Mouse (Mus musculus) CD4-positive naive resting alpha-beta T cell, adult 57 days (primary cell): ENCODE measurements around the gene Madd. TPM values are rescaled to one million over a fixed set of nuclear protein-coding genes. Genes with fewer than 3 reads are reported as not detected.

ENCODE experiments used
- total RNA-seq: library from RNA; stranded (reverse); gene quantifications from one replicate; pipeline ENCODE4 v1.2.4, GENCODE M21; 2023

Gene Madd
- 281 TPM for total RNA-seq

GRCm38 (mm10) chr2:91183711-91184405, at the start of gene Madd:
Madd (minus strand) TSS chr2:91183837.

GRCm38 (mm10) chr2:91202222-91202971, 18.8 kb upstream of the Madd start, which contains the start of the genes Nr1h3 and Acp2:
Nr1h3 (minus strand) TSS chr2:91202834.
Acp2 (plus strand) TSS chr2:91202885.

GRCm38 (mm10) chr2:91117585-91118275, 65.9 kb downstream of the Madd start, which contains the start of gene Mybpc3:
Mybpc3 (plus strand) TSS chr2:91118144.

Other genes starting within 250 kb of the Madd start
- gene Celf1, start 243.5 kb downstream of the Madd start, total RNA-seq: 115 TPM
- 0.41 TPM for gene Rapsn, start 148.2 kb downstream of the Madd start, total RNA-seq
- 134 TPM for gene Psmc3, start 129.8 kb downstream of the Madd start, total RNA-seq
- gene Slc39a13, start 113.4 kb downstream of the Madd start, total RNA-seq: 24.6 TPM
- 7.2 TPM for gene Spi1, start 101.4 kb downstream of the Madd start, total RNA-seq
- gene Mybpc3, start 65.7 kb downstream of the Madd start, total RNA-seq: 0.15 TPM
- gene Nr1h3, start 19.0 kb upstream of the Madd start, total RNA-seq: 2.8 TPM
- gene Acp2, start 19.0 kb upstream of the Madd start, total RNA-seq: 7.0 TPM
- 90.5 TPM for gene Ddb2, start 53.1 kb upstream of the Madd start, total RNA-seq
- gene Pacsin3, start 72.1 kb upstream of the Madd start, total RNA-seq: 1.4 TPM
- 143 TPM for gene Arfgap2, start 81.1 kb upstream of the Madd start, total RNA-seq